Mouse (Mus musculus) embryo, embryonic 10.5 days (tissue): ENCODE data around the gene Grm8.
A peak's percentile ranks its signal among the peaks of the same experiment; 100 is the strongest.

Experiments
- DNase-seq: peaks from one replicate; pipeline ENCODE4 v3.0.0-alpha.2; 2015; ENCODE audit warnings: low spot score

Gene Grm8

GRCm38 (mm10) chr6:28135001-28135401 is at the start of gene Grm8:
Gene Grm8 (minus strand): TSS chr6:28135178.
- peak; percentile 66 for DNase-seq

DNA sequence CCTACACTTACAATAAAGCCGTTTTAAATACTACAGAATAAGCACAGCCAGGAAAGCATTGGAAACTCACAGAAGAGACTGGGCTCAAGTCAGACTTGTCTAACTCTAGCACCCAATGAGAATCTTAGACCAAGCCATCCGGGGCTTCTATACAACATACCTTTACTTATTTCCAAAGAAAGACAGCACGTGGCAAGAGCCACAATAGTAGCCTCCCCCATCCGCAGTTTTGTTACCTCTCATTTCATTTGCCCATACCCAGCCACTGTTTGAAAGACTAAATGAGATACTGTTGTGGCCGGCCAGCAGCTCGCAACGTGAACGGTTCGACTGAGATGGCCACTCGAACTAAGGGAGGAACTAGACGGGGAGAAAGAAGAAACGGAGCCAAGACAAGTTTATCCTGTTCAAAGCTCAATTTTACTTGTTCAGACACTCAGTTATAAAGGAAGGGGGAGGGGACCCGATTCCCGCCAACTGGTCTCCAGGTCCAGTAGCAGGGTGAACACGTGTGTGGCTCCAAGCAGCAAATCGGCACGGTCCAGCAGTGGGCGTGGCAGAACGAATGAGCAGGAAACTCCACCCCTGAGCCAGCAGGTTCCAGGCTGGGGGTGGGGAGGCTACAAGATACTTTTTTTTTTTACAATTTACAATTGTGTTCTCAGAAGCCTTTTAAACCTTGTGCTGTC is 35.0 kb upstream of the Grm8 start:
- no peak for DNase-seq

GRCm38 (mm10) chr6:28160399-28160798 is 25.4 kb upstream of the Grm8 start:
- DNase-seq, result no peak

DNA sequence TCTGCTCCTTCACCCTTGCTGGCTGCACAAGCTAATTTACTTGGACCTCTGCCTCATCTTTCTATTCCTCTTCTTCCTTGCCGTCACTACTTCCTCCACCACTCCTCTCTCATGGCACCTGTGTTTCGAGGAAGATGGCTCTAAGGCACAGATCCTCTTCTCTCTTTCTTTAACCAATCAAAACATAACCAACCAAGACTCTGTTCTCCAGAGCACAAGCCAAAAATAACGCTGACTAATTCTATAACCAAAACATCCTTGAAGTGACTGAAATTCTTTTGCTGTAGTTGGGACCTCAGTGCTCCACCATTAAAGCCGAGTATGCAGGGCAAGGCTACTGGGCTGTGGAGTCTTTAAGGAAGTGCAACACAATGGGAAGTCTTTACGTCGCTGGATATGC is 11.5 kb upstream of the Grm8 start:
- no peak for DNase-seq

DNA sequence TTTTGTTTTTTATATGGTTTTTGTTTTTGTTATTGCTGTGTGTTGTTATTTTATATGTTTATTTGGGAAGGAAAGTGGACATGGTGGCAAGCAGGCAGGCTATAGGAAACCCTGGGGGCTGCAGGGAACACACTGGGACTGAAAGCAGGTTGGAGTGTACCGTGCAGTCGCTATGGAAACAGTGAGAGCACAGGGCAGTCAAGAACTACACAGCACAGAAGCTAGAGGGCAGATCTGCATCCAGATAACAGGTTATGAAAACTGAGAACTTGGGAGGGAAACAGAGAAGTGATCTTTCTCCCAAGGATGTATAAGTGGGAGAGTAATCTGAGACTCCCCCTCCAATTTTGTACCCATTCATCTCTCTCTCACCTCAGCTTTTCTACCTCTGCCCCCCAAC is 7.4 kb upstream of the Grm8 start:
- DNase-seq, result peak; percentile 40

DNA sequence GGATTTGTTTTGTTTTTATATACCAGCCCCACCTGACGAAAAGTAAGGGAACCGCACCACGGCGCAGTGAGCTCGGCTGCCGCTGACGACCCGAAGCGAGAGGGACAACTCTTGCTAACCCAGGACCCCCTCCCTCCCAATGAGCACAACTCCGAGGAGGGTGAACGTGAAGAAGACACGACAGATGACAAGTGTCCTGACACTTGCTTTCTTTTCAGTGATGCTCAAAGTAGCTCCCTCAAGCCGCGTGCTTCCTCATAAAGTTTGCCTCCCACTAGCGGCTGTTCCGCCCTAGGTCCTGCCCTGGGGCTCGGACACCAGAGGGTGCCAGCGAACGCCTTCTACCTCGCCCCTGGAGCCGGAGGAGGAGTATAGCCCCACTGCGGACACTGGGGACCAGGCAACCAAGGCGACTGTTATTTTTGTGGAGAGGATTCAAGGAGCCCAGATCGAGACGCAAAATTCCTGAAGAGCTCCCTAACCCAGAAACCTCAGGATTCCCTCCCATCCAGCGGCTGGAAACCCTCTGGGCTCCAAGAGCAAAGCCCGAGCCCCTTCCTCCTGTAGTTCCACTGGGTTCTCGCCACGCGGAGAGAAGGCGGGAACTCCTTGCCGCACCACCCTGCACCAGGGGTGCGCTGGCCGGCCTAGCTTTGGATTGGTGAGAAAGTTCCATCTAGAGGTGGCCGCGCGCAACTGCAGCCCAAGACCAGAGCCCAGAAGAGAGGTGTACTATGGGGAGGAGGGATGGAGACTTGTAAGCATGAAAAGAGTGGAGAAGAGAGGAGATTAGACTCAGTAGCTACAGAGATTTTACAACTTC is 644 bp upstream of the Grm8 start:
- DNase-seq, result peak; percentile 94

- DNase-seq, result peak; percentile 46
Measured at GRCm38 (mm10) chr6:28134251-28134801, 652 bp downstream of the Grm8 start.

- DNase-seq, result peak; percentile 21
Measured at GRCm38 (mm10) chr6:28133206-28134063, 1.5 kb downstream of the Grm8 start.

DNA sequence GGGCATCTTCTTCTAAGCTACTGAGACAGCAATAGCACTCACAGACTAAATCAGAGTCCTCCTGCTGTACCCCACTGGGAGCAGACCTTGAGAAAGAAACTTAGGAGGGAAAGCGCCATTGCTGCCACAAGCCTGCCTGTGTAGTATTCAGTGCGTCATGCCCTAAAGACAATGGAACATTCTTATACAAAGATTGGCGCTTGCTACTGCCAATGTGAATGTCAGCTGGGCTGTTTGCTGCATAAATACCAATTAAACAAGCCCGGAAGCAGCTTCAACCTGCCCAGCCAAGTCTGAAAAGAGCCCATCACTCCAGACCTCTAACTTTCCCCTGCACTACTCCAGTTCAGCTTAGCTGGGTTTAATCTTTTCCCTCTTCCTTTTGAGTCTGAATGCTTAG is 2.9 kb downstream of the Grm8 start:
- DNase-seq, result peak; percentile 7

DNA sequence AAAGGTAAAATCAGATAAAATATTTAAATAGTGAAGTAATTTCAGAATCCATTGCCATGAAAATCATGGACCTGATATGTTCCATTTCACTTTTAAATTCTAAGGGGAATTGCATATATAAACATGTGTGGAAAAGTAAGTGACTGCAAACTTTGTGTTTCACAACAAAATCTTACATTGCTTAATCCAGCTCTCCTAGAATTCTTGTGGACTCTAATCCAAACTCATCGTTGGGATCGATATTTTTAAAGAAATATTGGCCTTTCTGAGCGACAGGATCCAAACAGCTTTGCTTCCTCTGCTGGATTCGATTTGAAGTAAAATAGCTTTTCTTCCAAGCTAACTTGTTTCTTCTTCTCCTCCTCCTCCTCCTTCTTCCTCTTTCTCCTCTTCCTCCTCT is 6.1 kb downstream of the Grm8 start:
- no peak for DNase-seq

- no peak for DNase-seq
Measured at GRCm38 (mm10) chr6:28115519-28115918, 19.5 kb downstream of the Grm8 start.

DNA sequence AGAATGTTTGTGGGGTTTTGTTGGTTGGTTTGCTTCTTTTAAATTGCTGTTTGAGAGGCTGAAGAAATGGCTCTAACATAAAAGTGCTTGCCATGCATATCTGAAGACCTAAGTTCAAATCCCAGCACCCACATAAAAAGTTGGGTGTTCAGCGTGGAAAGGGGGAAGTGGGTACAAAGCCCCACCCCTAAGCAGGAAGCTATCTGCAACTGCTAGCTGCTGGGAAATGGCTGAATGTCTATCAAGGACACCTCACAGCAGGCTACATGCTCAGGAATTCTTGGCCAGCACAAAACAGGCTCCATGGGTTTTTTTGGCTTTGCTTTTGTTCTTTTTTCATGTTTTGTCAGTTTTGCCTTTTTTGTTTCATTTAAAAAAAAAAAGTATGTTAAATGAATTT is 20.1 kb downstream of the Grm8 start:
- DNase-seq, result no peak

- no peak for DNase-seq
Measured at GRCm38 (mm10) chr6:28111551-28111950, 23.4 kb downstream of the Grm8 start.

GRCm38 (mm10) chr6:28102608-28103316 is 32.2 kb downstream of the Grm8 start:
- peak; percentile 42 for DNase-seq

DNA sequence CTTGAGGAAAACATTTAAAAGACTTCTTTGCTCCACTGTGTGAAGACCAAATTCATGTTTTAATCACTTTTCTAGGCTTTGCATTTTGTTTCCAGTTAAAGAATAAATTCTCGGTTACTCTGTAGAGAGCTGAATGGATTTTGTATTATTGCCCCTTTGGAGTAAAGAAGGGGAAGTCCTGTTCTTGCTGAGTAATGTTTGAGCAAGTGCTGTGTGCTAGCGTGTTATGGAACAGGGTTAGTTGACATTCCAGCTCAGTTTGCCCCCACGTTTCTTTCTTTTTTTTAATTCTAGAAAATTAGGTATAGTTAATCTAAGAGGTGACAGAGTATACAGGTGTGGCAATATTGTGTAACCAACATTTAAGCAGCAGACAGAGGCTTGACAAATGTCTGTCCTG is 35.0 kb downstream of the Grm8 start:
- DNase-seq, result no peak

DNA sequence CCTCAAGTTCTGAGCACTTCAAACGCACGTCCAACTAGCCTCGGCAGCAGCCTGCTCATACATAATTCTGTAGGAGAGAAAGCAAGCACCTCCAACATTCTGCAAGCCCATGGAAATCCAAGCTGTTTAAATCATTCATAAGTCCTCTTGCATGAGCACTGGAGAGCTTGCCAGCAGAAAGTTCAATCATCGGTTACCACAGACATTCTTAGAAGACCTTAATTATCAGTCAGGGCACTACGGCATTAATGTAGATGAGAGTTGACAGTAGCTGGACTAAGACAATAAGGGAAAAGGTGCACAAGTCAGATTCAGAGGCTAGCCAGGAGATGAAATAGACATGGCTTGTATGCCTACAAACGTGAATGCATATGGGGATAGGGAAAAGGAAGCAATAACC is 42.5 kb downstream of the Grm8 start:
- DNase-seq, result no peak

DNA sequence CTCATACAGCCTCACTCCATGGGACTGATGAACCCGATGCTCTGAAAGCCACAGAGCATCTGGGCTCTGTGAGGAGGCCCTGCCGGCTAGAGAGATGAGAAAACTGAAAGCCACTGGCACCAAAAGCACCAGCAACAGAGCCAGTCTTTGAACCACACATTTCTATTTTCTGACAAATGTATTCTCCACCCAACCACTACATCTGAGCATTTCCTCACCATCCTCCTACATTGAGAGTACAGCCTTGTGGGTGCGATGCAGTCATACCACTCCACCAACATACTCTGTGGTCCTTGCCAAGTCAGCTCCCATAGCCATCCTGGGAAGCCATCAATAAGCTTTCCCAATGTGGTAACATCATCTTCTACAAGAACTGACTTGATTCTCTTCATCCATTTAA is 43.1 kb downstream of the Grm8 start:
- no peak for DNase-seq

DNA sequence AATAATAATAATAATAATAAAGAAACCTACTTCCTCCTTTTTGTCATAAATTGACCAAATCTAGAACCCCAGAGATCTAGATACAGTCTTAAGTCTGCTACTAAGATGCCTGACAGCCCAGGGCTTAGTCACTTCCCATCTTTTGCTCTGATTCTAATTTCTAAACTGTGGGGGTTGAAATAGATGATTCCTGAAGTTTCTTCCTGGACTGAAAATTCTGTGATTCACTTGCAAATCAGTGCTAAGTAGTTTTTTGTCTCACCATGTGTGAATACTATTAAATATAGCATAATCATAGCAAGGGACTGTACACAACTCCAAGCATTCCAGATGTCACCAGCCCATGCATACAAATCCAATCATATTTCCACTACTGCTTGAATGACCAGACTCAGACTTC is 44.0 kb downstream of the Grm8 start:
- DNase-seq, result no peak

GRCm38 (mm10) chr6:28075534-28075933 is 59.4 kb downstream of the Grm8 start:
- no peak for DNase-seq

GRCm38 (mm10) chr6:28074470-28074869 is 60.5 kb downstream of the Grm8 start:
- no peak for DNase-seq

- DNase-seq, result no peak
Measured at GRCm38 (mm10) chr6:28051966-28052365, 83.0 kb downstream of the Grm8 start.

DNA sequence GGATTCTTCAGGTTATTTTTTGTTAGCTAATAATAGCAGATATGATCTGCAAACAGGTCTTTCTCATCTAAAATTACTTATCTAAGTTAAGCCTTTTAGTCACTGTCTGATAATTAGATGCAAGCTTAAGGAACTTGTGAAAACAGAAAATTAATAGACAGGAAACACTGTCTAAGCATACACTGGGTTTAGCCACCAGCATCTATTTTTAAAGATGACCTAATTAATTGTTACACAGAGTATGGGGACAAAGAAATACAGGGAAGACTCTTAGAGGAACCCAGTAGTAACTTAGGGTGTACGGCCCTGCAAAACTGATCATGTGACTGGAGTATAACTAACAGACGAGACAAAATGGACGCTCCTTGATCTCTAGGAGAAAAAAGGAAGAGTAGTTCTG is 92.6 kb downstream of the Grm8 start:
- no peak for DNase-seq
